Mouse (Mus musculus) forebrain, embryonic 10.5 days (tissue): Measurements from ENCODE around the gene Muc4. TPM values are rescaled to one million over a fixed set of nuclear protein-coding genes. Genes with fewer than 3 reads are reported as not detected.

Source experiments
- DNase-seq: peaks from one replicate; pipeline ENCODE4 v3.0.0-alpha.2; 2017; ENCODE audit warnings: low spot score; ENCODE audit errors: extremely low spot score
- H3K27ac ChIP-seq: fragments of 300-500 bp; sonication (generic); 2 replicates; pipeline ENCODE4 v1.5.1; 2016; ENCODE audit warnings: mild to moderate bottlenecking
- H3K27me3 ChIP-seq: fragments of 300-500 bp; sonication (generic); 2 replicates; pipeline ENCODE4 v1.6.1; 2016; ENCODE audit warnings: mild to moderate bottlenecking; ENCODE audit not compliant: poor library complexity, severe bottlenecking
- H3K36me3 ChIP-seq: fragments of 300-500 bp; sonication (generic); replicated peaks from 2 replicates; pipeline ENCODE4 v1.6.1; 2016; ENCODE audit warnings: mild to moderate bottlenecking, moderate library complexity
- H3K4me1 ChIP-seq: fragments of 300-500 bp; sonication (generic); 2 replicates; pipeline ENCODE4 v1.6.1; 2016
- H3K4me3 ChIP-seq: fragments of 300-500 bp; sonication (generic); 2 replicates; pipeline ENCODE4 v1.5.1; 2016; ENCODE audit warnings: mild to moderate bottlenecking, moderate library complexity
- H3K9me3 ChIP-seq: fragments of 300-500 bp; sonication (generic); 2 replicates; pipeline ENCODE4 v1.6.1; 2016; ENCODE audit warnings: mild to moderate bottlenecking, moderate library complexity
- WGBS: fragments of 180-500 bp; shearing (Covaris S2); methylation state at CpG from one replicate; pipeline ENCODE4 v1.1.7; 2016; 5-methylcytosine and 5-hydroxymethylcytosine counted together
- polyA plus RNA-seq: library from polyadenylated mRNA; unstranded; fragments of >200 nt; fragmentation: Nextera tagmentation; extraction: Ambion mirVana; gene quantifications from 2 replicates; pipeline ENCODE4 v1.2.1, GENCODE M21; 2016

The Muc4 gene
- polyA plus RNA-seq, 1 experiment from 2014 or later: 0.15 TPM

DNA sequence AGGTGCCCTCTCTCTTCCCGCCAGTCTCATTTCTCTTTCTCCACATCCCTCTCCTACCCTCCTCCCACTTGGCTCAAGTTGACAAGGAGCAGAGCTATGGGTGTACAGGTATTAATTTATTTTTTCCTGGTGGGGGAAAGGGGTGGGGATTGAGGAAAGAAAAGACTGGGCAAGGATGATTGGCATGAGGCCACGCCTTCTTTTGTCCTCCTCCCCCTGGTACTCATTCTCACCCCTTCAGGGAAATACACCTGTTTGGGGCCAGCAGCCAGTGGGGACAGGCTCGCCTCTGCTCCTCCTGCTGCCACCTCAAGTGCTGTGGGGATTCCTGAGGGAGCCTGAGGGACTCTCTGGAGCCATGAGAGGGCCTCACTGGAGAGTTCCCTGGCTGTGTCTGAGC is 336 bp downstream of the Muc4 start:
- H3K4me1 ChIP-seq: peaks cover 17% of the 10 kb centered on the region
- no peaks in the 10 kb centered on the region for H3K9me3 ChIP-seq
- H3K27me3 ChIP-seq: no peaks in the 10 kb centered on the region
- no peak for DNase-seq
- H3K4me3 ChIP-seq: no peak overlapping the region
- H3K27ac ChIP-seq: no peak overlapping the region
- WGBS: 49% methylated on average over 3 of the region's 3 CpGs
- H3K36me3 ChIP-seq: no peaks in the 10 kb centered on the region

DNA sequence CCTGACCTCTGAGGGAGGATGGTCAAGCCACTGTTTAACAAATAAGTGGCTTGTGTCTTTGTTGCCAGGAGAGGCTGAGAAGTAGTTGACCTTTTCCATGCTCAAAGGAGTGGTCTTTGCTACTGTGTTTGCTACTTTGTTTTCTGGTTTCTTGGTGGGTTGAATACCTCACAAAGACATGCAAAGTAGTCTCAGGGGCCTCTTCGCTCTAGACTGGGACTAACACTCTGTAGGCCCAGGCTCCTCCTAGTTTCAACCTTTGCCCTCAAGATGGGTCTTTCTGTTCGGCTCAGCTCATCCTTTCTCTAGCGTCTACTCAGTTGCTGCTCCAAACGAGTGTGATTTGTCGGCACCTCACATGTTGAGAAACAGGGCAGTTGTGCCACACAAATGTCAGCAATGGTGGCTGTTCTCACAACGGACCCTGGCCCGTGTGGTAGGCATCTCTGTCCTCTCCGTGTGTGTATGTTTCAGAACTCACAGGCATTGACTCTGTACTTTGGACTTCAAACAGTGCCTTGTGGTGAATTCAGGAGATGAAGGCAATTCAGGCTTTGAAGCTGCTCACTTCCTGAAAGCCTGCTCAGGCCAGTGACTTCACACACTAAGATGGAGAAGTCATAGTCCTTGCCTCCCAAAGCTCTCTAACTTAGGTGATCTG is 4.4 kb downstream of the Muc4 start:
- no peak for DNase-seq
- Histone ChIP-seq H3K9me3 (no peaks in the 10 kb centered on the region), H3K36me3 (no peaks in the 10 kb centered on the region), H3K27me3 (no peaks in the 10 kb centered on the region), H3K4me1 (peaks cover 18% of the 10 kb centered on the region), H3K4me3 (no peak overlapping the region), H3K27ac (no peak overlapping the region)
- 83% methylated on average over 8 of the region's 8 CpGs for WGBS

DNA sequence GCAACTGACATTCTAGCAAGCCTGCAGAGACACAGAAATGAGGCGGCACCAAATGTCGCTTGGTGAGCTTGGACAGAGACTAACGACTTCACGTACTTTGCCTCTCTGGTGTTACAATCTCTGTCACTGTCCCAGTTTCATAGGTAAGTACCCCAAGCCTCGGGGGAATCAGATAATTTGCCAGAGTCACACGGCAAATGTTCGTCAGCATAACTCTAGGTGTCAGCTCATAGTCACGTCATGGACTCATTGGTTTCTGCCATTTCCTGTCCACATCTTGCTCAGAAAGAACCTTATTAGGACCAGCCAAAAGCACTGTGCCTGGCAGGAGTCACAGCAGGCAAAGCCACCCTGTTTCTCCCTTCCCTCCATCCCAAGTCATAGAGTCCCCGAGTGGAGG is 5.7 kb downstream of the Muc4 start:
- WGBS: 89% methylated on average over 9 of the region's 9 CpGs
- Histone ChIP-seq H3K4me1 (peaks cover 13% of the 10 kb centered on the region), H3K4me3 (no peak overlapping the region), H3K27me3 (no peaks in the 10 kb centered on the region), H3K27ac (no peak overlapping the region), H3K9me3 (no peaks in the 10 kb centered on the region), H3K36me3 (no peaks in the 10 kb centered on the region)
- DNase-seq: no peak

DNA sequence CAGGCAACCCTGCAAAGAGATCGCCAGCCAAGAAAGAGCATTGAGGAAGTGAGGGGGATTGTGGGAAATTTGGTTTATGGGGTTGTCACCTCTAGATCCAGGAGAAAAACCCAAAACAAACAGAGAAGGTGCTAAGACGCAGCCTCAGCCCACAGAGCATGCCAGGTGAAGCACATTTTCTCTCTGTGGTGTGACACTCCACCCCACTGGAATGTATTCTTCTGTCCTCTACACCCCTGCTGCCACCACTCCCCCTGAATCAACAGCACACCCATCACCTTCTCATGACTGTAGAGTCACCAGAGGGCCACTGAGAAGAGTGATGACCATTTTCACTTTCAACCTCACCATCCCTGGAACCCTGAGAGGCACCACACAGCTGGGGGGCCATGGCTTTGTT is 7.0 kb downstream of the Muc4 start:
- no peak overlapping the region for H3K27ac ChIP-seq
- no peaks in the 10 kb centered on the region for H3K36me3 ChIP-seq
- H3K4me1 ChIP-seq: peaks cover 13% of the 10 kb centered on the region
- no peaks in the 10 kb centered on the region for H3K27me3 ChIP-seq
- no peak overlapping the region for H3K4me3 ChIP-seq
- no peaks in the 10 kb centered on the region for H3K9me3 ChIP-seq
- DNase-seq: no peak
- 81% methylated on average over 2 of the region's 2 CpGs for WGBS

DNA sequence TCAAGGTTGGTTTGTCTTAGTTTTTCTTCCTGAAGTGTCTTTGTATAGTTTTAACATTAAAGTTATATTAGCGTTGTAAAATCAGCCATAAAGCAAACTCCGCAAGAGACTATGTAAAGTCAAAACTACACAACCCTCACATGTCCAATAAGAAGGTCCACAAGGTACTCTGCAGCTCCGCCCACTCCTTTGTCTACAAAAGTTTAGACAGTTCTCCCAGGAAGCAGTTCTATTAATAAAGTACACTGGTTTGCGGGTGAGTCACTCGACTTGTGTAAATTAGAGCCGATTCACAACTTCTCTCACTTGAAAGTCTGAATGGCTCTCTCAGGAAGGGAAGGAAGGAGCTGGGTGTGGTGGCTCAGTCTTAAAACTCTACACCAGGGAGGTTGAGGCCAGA is 10.2 kb downstream of the Muc4 start:
- 90% methylated on average over 6 of the region's 6 CpGs for WGBS
- no peak overlapping the region for H3K4me3 ChIP-seq
- H3K9me3 ChIP-seq: no peaks in the 10 kb centered on the region
- H3K27me3 ChIP-seq: no peaks in the 10 kb centered on the region
- H3K27ac ChIP-seq: no peak overlapping the region
- H3K4me1 ChIP-seq: peaks cover 3% of the 10 kb centered on the region
- H3K36me3 ChIP-seq: no peaks in the 10 kb centered on the region
- no peak for DNase-seq

DNA sequence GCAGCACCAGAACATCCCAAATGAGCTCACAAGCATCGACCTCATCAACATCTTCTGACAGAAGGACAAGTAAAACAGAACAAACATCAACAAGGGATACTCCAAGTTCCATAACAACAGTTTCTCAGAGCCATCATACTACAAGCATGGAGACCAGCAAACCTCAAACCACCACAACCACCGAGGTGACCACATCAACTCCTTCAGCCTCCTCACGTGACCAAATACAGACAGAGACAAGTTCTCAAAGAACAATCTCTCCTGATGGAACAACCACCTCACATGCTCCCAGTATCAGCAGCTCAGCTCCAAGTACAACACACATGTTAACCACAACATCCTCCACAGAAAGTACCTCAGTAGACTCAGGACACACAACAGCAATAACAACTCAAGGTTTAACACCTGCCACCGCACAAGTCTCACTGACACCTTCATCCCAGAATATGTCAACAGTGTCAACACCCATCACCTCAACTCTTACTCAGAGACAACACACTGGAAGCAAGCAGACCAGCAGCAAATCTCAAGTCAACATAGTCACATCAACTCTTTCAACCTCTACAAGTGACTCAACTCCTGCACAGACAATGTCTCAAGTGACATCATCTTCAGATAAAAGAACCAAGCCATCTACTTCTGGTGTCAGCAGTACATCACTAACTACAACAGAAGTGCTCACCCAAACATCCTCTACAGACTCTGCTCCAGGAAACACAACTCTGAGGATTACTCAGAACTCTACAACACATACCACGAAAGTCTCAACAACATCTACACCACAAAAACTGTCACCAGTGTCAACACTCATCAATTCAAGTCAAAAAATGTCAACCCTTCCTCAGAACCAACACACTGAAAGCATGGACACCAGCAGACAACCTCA is 14.8 kb downstream of the Muc4 start:
- 89% methylated on average over 5 of the region's 5 CpGs for WGBS
- DNase-seq: no peak
- no peaks in the 10 kb centered on the region for H3K4me1 ChIP-seq
- no peaks in the 10 kb centered on the region for H3K36me3 ChIP-seq
- no peaks in the 10 kb centered on the region for H3K9me3 ChIP-seq
- no peak overlapping the region for H3K27ac ChIP-seq
- H3K4me3 ChIP-seq: no peak overlapping the region
- H3K27me3 ChIP-seq: no peaks in the 10 kb centered on the region

DNA sequence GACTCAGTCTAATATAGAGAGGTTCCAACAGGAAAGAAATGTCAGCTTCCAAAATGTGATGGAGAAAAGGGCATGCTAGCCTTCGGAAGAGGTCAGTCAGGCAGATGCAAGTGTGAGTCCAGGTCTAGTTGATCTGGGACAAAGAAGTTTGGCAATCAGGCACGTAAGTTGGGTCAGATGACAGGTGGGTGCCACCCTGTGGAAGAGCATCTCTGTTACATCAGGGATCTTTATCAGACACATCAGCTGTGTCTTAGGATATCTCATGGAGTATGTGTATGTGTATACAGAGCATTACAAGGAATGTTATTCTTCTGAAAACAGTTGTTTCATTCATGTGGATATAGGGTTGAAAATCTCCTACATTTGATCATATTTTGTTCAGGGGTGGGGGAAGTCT is 28.9 kb downstream of the Muc4 start:
- no peak overlapping the region for H3K27ac ChIP-seq
- no peaks in the 10 kb centered on the region for H3K27me3 ChIP-seq
- no peaks in the 10 kb centered on the region for H3K4me1 ChIP-seq
- H3K9me3 ChIP-seq: no peaks in the 10 kb centered on the region
- DNase-seq: no peak
- no peak overlapping the region for H3K4me3 ChIP-seq
- 87% methylated on average over 2 of the region's 2 CpGs for WGBS
- no peaks in the 10 kb centered on the region for H3K36me3 ChIP-seq

DNA sequence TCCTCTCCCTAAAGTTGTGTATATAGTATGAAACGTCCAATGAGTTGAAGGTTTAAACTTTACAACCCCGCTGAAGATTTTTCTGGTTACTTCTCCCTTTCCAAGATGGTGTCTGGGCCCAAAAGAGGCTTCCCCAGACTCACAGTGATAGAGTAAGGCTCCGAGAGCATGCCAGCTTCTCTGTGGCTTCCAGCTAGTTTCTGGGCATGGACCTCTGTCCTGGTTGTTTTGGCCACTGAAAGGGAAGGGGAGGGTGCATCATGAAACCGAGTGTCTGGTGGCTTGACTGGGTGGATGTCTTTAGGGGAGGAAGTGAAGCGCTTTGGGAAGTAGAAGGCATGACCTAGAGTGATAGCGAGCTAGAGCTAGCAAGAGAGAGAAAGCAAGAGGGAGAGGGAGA is 29.3 kb downstream of the Muc4 start:
- H3K27me3 ChIP-seq: no peaks in the 10 kb centered on the region
- no peaks in the 10 kb centered on the region for H3K9me3 ChIP-seq
- no peaks in the 10 kb centered on the region for H3K36me3 ChIP-seq
- H3K4me3 ChIP-seq: no peak overlapping the region
- H3K4me1 ChIP-seq: no peaks in the 10 kb centered on the region
- no peak for DNase-seq
- H3K27ac ChIP-seq: no peak overlapping the region
- 79% methylated on average over 6 of the region's 6 CpGs for WGBS

DNA sequence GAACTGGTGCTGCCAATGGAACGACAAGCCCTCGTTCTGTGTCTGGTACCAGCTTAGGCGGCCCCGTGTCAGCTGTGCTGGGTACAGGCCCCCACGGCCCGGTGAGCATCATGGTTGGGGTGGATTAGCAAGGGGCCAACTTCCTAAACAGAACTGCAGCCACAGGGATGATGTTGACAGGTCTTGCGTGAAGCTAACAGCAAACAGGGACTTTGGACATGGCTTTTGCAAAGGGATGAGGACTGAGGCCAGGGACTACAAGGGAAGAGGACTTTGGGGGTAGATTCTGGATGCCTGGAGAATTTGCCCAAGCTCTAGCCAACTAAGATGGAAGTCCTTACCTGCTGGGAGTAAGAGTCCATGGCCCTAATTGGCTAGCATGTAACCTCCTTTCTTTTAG is 31.2 kb downstream of the Muc4 start:
- DNase-seq: no peak
- no peaks in the 10 kb centered on the region for H3K36me3 ChIP-seq
- no peaks in the 10 kb centered on the region for H3K27me3 ChIP-seq
- H3K9me3 ChIP-seq: no peaks in the 10 kb centered on the region
- H3K4me3 ChIP-seq: no peak overlapping the region
- no peak overlapping the region for H3K27ac ChIP-seq
- 93% methylated on average over 7 of the region's 7 CpGs for WGBS
- peaks cover 4% of the 10 kb centered on the region; the same call in 1 of the 2 replicates for H3K4me1 ChIP-seq

DNA sequence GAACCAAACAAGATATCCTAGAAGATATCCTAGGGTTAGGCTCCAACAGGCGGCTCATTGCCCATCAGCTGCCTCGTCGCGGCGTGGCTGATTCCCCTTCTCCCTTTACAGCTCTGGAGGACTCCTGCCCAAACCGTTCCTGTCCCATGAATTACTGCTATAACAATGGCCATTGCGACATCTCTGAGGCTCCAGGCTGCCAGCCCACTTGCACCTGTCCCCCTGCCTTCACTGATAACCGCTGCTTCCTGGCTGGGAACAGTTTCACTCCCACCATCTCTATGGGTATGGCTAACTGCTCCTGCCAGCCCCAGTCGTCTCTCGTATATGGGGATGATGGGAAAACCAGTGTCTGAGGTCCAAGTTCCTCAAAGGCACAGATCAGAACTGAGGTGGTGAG is 41.0 kb downstream of the Muc4 start:
- 83% methylated on average over 10 of the region's 10 CpGs for WGBS
- Histone ChIP-seq H3K27ac (no peak overlapping the region), H3K4me3 (no peak overlapping the region), H3K4me1 (peaks cover 8% of the 10 kb centered on the region), H3K36me3 (no peaks in the 10 kb centered on the region), H3K9me3 (no peaks in the 10 kb centered on the region), H3K27me3 (no peaks in the 10 kb centered on the region)
- no peak for DNase-seq

DNA sequence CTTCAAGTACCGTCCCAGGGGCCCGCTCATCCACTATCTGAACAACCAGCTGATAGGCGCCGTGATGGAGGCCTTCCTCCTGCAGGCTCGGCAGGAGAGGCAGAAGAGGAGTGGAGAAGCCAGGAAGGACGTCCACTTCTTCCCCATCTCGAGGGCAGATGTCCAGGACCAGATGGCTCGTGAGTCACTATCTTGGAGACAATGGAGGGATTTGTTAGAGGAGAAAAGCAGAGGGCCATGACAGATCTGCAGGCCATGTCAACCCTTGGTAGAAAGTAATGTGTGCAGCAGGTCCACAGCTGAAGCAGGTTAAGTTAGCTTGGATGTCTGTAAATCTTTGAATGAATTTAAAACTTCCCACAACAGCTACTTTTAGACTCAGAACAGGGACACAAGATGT is 43.3 kb downstream of the Muc4 start:
- Histone ChIP-seq H3K9me3 (no peaks in the 10 kb centered on the region), H3K4me1 (peaks cover 8% of the 10 kb centered on the region), H3K27me3 (no peaks in the 10 kb centered on the region), H3K36me3 (no peaks in the 10 kb centered on the region), H3K27ac (no peak overlapping the region), H3K4me3 (no peak overlapping the region)
- no peak for DNase-seq
- WGBS: 72% methylated on average over 8 of the region's 8 CpGs

DNA sequence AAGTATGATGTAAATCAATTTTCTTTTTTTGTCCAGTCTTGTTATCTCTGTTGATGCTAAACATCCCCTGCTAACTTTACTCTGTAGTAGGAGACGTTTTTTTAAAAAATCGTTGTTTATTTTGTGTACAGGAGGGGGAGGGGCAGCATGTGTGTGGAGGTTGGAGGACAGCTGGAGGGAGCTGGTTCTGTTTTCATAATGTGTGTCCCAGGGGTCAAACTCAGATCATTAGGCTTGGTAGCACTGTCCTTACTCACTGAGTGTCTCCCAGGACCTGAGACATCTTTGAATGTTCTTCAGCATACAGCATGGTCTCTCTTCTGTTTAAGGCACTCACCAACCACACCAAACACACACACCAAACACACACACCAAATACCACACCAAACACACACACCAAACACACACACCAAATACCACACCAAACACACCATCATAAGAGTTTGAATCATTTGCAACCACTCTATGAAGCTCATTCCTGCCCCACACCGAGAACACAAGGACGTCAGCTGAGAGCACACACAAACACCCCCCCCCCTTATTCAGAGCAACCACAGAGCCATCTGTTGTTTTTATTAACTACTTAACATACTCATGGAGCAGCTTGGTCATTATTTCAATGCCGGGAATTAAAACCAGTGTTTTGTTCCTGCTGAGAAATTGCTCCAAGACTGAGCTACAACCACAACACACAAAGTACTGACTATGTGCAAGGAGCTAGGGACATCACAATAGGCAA is 47.8 kb downstream of the Muc4 start:
- DNase-seq: no peak
- Histone ChIP-seq H3K36me3 (no peaks in the 10 kb centered on the region), H3K27me3 (no peaks in the 10 kb centered on the region), H3K9me3 (0 out of 2 replicates have a peak, but pooled peaks cover under 1% of the 10 kb centered on the region), H3K4me3 (no peak overlapping the region), H3K27ac (no peak overlapping the region), H3K4me1 (peaks cover 5% of the 10 kb centered on the region)
- 85% methylated on average over 5 of the region's 5 CpGs for WGBS

DNA sequence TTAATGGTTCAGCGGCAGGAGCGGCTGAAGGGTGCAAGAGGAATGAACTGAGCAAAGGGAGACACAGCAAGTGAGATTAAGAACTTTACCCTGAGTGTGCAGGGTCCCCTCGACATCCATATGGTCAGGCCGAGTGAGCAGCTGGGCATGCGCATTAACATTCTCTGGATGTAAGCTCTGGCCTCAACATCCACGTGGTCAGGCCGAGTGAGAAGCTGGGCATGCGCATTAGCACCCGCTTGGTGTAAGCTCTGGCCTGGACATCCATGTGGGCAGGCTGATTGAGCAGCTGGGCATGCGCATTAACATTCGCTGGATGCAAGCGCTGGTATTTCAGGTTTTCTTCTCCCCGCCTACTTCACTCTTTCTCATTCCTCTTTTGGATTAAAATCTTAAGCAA is 49.2 kb downstream of the Muc4 start:
- H3K36me3 ChIP-seq: no peaks in the 10 kb centered on the region
- H3K4me3 ChIP-seq: no peak overlapping the region
- no peak for DNase-seq
- H3K27ac ChIP-seq: no peak overlapping the region
- 87% methylated on average over 13 of the region's 13 CpGs for WGBS
- no peaks in the 10 kb centered on the region for H3K27me3 ChIP-seq
- peaks cover 4% of the 10 kb centered on the region; the same call in 1 of the 2 replicates for H3K9me3 ChIP-seq
- H3K4me1 ChIP-seq: no peaks in the 10 kb centered on the region
